Mouse (Mus musculus): ENCODE data around the gene Ang2. TPM values are rescaled to one million over a fixed set of nuclear protein-coding genes. Genes with fewer than 3 reads are reported as not detected.

The Ang2 gene
- not detected for polyA plus RNA-seq (2017; shearing (Covaris generic))

DNA sequence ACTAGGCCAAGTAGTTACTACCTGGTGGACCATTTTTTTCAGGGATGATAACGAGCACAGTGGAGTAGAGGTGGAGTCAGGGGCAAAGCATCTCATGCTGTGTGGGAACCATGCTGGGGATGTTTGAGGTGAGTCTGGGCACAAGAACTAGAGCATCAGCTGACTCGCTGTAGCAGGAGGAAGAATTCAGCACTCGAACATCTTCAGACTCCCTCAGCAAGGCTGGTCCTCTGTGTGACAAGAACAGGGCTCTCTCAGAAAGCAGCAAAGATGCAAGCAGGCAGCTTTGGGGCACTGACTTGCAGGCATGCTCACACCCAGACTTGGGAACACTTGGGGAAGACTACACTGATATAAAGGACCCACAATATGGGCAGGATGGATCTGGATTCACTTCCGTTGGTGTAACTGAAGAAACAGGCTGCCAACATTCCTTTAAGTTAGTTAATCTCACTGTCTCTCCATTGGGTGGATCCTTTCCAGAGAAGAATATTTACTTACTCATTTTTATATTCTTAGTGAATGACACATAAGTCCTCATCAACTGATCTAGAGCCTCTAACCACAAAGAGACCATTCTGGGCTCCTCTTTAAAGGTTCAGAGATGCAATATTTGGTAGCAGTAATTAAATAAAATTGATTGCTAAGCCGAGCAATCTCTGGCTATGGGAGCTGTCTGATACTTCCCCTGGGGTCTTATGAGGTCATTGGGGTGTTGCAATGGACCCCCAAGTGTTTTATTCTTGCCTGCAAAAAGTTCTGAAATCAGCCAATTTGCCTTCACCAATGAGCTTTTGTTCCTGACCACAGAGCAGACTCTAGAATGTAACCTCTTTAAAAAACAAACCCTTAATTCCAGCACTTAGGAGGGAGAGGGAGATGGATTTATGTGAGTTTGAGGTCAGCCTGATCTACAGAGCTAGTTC, at the start of gene Ang2:
TSS of gene Ang2 (minus strand) at position 51 of the 926 bp plus-strand sequence.

DNA sequence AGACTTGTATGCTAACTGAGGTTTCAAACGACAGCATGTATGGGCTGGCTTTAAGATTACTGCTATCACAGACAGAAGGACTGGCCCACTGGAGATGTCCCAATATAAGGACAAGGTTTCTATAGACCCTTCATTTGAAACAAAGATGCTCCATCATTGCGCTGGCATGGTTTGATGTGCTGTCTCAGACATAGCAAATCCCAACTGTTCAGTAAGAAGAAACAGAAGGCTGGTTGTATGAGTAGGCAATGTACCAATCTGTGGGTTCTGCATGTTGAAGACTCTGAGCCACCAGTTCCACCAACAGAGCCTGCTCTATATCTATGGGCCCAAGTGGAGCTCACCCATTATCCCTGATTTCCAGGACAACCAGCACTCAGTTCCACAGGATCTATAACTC, 4.2 kb upstream of the Ang2 start, which contains the start of gene Ear14:
TSS of gene Ear14 (plus strand) at position 277 of the 400 bp plus-strand sequence.

DNA sequence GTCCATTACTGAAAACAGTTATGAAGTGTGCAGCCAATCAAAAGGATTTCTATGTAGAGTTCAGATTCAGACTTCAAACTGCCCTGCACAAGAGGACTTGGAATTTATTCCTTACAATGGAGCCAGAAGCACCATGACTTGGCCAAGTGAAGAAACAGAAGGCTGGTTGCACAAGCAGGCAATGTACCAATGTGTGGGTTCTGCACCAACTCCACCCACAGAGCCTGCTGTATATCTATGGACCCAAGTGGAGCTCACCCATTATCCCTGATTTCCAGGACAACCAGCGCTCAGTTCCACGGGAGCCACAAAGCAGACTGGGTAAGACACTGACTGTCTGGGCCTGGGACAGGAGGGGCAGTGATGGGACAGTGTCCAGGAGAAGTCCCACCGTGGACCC, 37.0 kb downstream of the Ang2 start, which contains the start of gene Rnase2b:
TSS of gene Rnase2b (plus strand) at position 285 of the 400 bp plus-strand sequence.

DNA sequence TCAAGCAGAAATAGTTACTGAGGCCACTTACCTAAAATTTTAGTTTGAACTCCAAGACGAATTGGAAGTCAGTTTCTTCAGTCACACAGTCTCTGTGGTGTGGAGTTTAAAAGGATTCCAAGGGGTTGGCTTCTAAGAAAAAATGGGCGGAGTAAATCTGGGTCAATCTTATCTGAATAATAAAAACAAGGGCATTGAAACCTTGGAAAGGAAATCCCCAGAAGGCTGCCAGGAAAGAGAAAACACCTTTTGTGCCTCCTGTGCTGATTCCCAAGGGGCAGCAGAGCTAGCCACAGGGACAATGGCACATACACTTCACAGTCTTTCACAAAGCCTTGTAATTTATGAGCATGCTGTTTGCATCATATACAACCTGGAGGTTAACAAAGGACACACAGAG, 52.3 kb downstream of the Ang2 start, which contains the start of gene Rnase1:
TSS of gene Rnase1 (minus strand) at position 101 of the 400 bp plus-strand sequence.

Other genes with a start within 250 kb of the Ang2 start
- gene Pnp2, start 243.2 kb downstream of the Ang2 start, polyA plus RNA-seq (2017; shearing (Covaris generic)): not detected
- gene Rnase10, start 191.4 kb downstream of the Ang2 start, polyA plus RNA-seq (2017; shearing (Covaris generic)): not detected
- gene Rnase9, start 157.3 kb downstream of the Ang2 start, polyA plus RNA-seq (2017; shearing (Covaris generic)): not detected
- gene Rnase11, start 149.0 kb downstream of the Ang2 start, polyA plus RNA-seq (2017; shearing (Covaris generic)): not detected
- gene Rnase12, start 141.5 kb downstream of the Ang2 start, polyA plus RNA-seq (2017; shearing (Covaris generic)): not detected
- 0.11 TPM for gene Olfr750, start 124.7 kb downstream of the Ang2 start, polyA plus RNA-seq (2017; shearing (Covaris generic))
- gene Rnase4, start 108.1 kb downstream of the Ang2 start, polyA plus RNA-seq (2017; shearing (Covaris generic)): 7.6 TPM
- 2.7 TPM for gene Ang, start 108.0 kb downstream of the Ang2 start, polyA plus RNA-seq (2017; shearing (Covaris generic))
- gene Eddm3b, start 84.7 kb downstream of the Ang2 start, polyA plus RNA-seq (2017; shearing (Covaris generic)): not detected
- gene Rnase6, start 75.2 kb downstream of the Ang2 start, polyA plus RNA-seq (2017; shearing (Covaris generic)): 0.96 TPM
- gene Rnase1, start 52.4 kb downstream of the Ang2 start, polyA plus RNA-seq (2017; shearing (Covaris generic)): not detected
- not detected for gene Rnase2b, start 36.9 kb downstream of the Ang2 start, polyA plus RNA-seq (2017; shearing (Covaris generic))
- gene Ear14, start 4.2 kb upstream of the Ang2 start, polyA plus RNA-seq (2017; shearing (Covaris generic)): not detected
- not detected for gene Rnase2a, start 57.0 kb upstream of the Ang2 start, polyA plus RNA-seq (2017; shearing (Covaris generic))
- gene Gm7247, start 162.6 kb upstream of the Ang2 start, polyA plus RNA-seq (2017; shearing (Covaris generic)): not detected
- not detected for gene Vmn2r88, start 211.7 kb upstream of the Ang2 start, polyA plus RNA-seq (2017; shearing (Covaris generic))

All from effector memory CD4-positive, alpha-beta T cell, adult 5 months (primary cell).